In genomic region chr14:54576241-54577088, GRCm38 (mm10) we compare ENCODE assay signal across 9 mouse cellular contexts. TPM values are rescaled to one million over a fixed set of nuclear protein-coding genes. Genes with fewer than 3 reads are reported as not detected.
DNase-seq lines count a peak whose midpoint lies in the region; ATAC-seq and TF ChIP-seq lines count a peak whose summit lies in the region.
"Had no signal": no experiment of that assay in that cellular context is flagged by ENCODE, and none has a peak within 500 bp of the region (broad histone marks: within the 10 kb centered on the region; RNA-seq: fewer than 3 reads in every experiment).

No protein-coding gene starts in this region.

- TF ChIP-seq POLR2A in kidney, adult 2 months (IDR thresholded peaks at IDR 0.05; ENCODE audit: low read depth, low read length) = no peak

- ATAC-seq in erythroblast, adult 5-6 weeks (replicated peaks; ENCODE audit: low FRiP score, poor library complexity, severe bottlenecking) = no peak
- ATAC-seq in forebrain, embryonic 15.5 days (replicated peaks) = no peak

- TF ChIP-seq CTCF in kidney, adult 2 months (conservative IDR thresholded peaks at IDR 0.05; ENCODE audit: insufficient read depth, insufficient read length, low read depth, low read length) = no peak

- no peaks in the 10 kb centered on the region for H3K79me2 ChIP-seq in macrophage (ENCODE audit: inconsistent target)

- WGBS in forebrain, embryonic 15.5 days = under 1% methylated on average over 84 of the region's 84 CpGs
- under 1% methylated on average over 82 of the region's 84 CpGs for WGBS in kidney, adult 2 months
- 7% methylated on average over 79 of the region's 84 CpGs for WGBS in macrophage (ENCODE audit: missing documents)

- peak overlapping the region; percentile 63 for H3K9ac ChIP-seq in forebrain, embryonic 15.5 days (replicated peaks)

- peaks cover 82% of the 10 kb centered on the region for H3K27me3 ChIP-seq in erythroblast, embryonic 14.5 days (ENCODE audit: control insufficient read depth)
- H3K27me3 ChIP-seq in forebrain, embryonic 15.5 days = peaks cover 5% of the 10 kb centered on the region; the same call in 1 of the 2 replicates
- H3K27me3 ChIP-seq in kidney, adult 2 months (replicated peaks; ENCODE audit: control insufficient read depth, insufficient read depth, low read length) = no peaks in the 10 kb centered on the region

- peak overlapping the region; percentile 75 for H3K27ac ChIP-seq in forebrain, embryonic 15.5 days (replicated peaks)
- H3K27ac ChIP-seq in kidney, adult 2 months (ENCODE audit: insufficient read depth, low read depth, low read length) = peak overlapping the region; percentile 87
- no peak overlapping the region for H3K27ac ChIP-seq in macrophage

- H3K4me2 ChIP-seq in forebrain, embryonic 15.5 days (replicated peaks) = peak overlapping the region; percentile 94

- no peaks in the 10 kb centered on the region for H3K36me3 ChIP-seq in erythroblast, embryonic 14.5 days (ENCODE audit: control insufficient read depth)
- H3K36me3 ChIP-seq in forebrain, embryonic 15.5 days = no peaks in the 10 kb centered on the region
- H3K36me3 ChIP-seq in kidney, adult 2 months (ENCODE audit: control insufficient read depth, insufficient read depth, low read length) = no peaks in the 10 kb centered on the region
- H3K36me3 ChIP-seq in macrophage (ENCODE audit: inconsistent target) = no peaks in the 10 kb centered on the region

- H3K4me3 ChIP-seq in erythroblast, embryonic 14.5 days (replicated peaks) = peak overlapping the region; percentile 45
- peak overlapping the region; percentile 64 for H3K4me3 ChIP-seq in forebrain, embryonic 15.5 days
- peak overlapping the region; percentile 66 for H3K4me3 ChIP-seq in kidney, adult 2 months (ENCODE audit: insufficient read depth, low read depth, low read length)
- peak overlapping the region; percentile 21; the same call in 1 of the 2 replicates for H3K4me3 ChIP-seq in macrophage (ENCODE audit: inconsistent target)

- peaks cover 36% of the 10 kb centered on the region for H3K4me1 ChIP-seq in erythroblast, embryonic 14.5 days (ENCODE audit: control insufficient read depth)
- H3K4me1 ChIP-seq in forebrain, embryonic 15.5 days = peaks cover 63% of the 10 kb centered on the region
- peaks cover 36% of the 10 kb centered on the region for H3K4me1 ChIP-seq in kidney, adult 2 months (ENCODE audit: control insufficient read depth, insufficient read depth, low read length)

- peak; percentile 58 for DNase-seq in Muller cell, postnatal 12 days (ENCODE audit: inconsistent ontology term)
- peak; percentile 53 for DNase-seq in kidney, adult 2 months
- peak; percentile 58 for DNase-seq in thymus, postnatal 4 days
- no peak for DNase-seq in cerebellum, adult 11-12 months

- H3K9me3 ChIP-seq in erythroblast, embryonic 14.5 days (ENCODE audit: control insufficient read depth, low read length) = peaks cover 13% of the 10 kb centered on the region; the same call in 1 of the 2 replicates
- no peaks in the 10 kb centered on the region for H3K9me3 ChIP-seq in forebrain, embryonic 15.5 days

RNA-seq across cellular contexts. Expression of gene Ajuba, which starts 0.9 kb away (rescaled TPM):
- polyA plus RNA-seq in erythroblast, embryonic 14.5 days (2012) = not detected in 2 replicates
- not detected in 2 replicates for total RNA-seq in erythroblast, adult 5-6 weeks (2015; ENCODE audit: low replicate concordance)
- total RNA-seq in erythroblast, adult 5-6 weeks (2017; ENCODE audit: low replicate concordance) = 0.85 TPM in 1 of 2 replicates, not detected in the other
- polyA plus RNA-seq in forebrain, embryonic 15.5 days (2015; fragmentation: Nextera tagmentation; extraction: Ambion mirVana) = 11.1 and 13.1 TPM in 2 replicates
- polyA plus RNA-seq in kidney, adult 2 months (2012; rRNA removed) = 32.4 and 33.9 TPM in 2 replicates
- total RNA-seq in macrophage (2018; cell fraction: chromatin; rRNA removed) = 1 to 10 TPM in 2 of 26 experiments, under 1 TPM in 11, not detected in 13; 0.26 to 2.5 (median 0.47) TPM
- under 1 TPM; 0.07 to 0.74 (median 0.29) TPM for total RNA-seq in macrophage (2018; cell fraction: cytosol; rRNA removed)
- total RNA-seq in macrophage (2018; cell fraction: nucleus; rRNA removed) = 1 to 10 TPM in 5 of 26 experiments, under 1 TPM in 19, not detected in 2; 0.12 to 1.7 (median 0.38) TPM
- polyA plus RNA-seq in macrophage (2018) = 0.33 to 0.94 TPM (median 0.66 TPM) in 3 replicates

RNA-seq across cellular contexts. Expression of gene Haus4, which starts 22.0 kb away (rescaled TPM):
- polyA plus RNA-seq in erythroblast, embryonic 14.5 days (2012) = 10.0 and 11.7 TPM in 2 replicates
- 13.0 and 30.6 TPM in 2 replicates for total RNA-seq in erythroblast, adult 5-6 weeks (2015; ENCODE audit: low replicate concordance)
- 39.4 and 42.9 TPM in 2 replicates for total RNA-seq in erythroblast, adult 5-6 weeks (2017; ENCODE audit: low replicate concordance)
- 29.6 and 31.6 TPM in 2 replicates for polyA plus RNA-seq in forebrain, embryonic 15.5 days (2015; fragmentation: Nextera tagmentation; extraction: Ambion mirVana)
- 9.6 and 10.0 TPM in 2 replicates for polyA plus RNA-seq in kidney, adult 2 months (2012; rRNA removed)
- total RNA-seq in macrophage (2018; cell fraction: chromatin; rRNA removed) = 10 to 100 TPM in 13 of 26 experiments, 1 to 10 TPM in 10, under 1 TPM in 2, not detected in 1; 0.64 to 35.4 (median 10.6) TPM
- total RNA-seq in macrophage (2018; cell fraction: cytosol; rRNA removed) = 10 to 100 TPM in 10 of 26 experiments, 1 to 10 TPM in 16; 5.1 to 16.9 (median 9.3) TPM
- total RNA-seq in macrophage (2018; cell fraction: nucleus; rRNA removed) = 10 to 100 TPM in 5 of 26 experiments, 1 to 10 TPM in 21; 2.8 to 25.0 (median 5.8) TPM
- polyA plus RNA-seq in macrophage (2018) = 12.0 to 20.7 TPM (median 13.2 TPM) in 3 replicates

RNA-seq across cellular contexts. Expression of gene 4931414P19Rik, which starts 29.3 kb away (rescaled TPM):
- polyA plus RNA-seq in erythroblast, embryonic 14.5 days (2012) = 0.94 and 1.5 TPM in 2 replicates
- 1.3 and 4.4 TPM in 2 replicates for total RNA-seq in erythroblast, adult 5-6 weeks (2015; ENCODE audit: low replicate concordance)
- total RNA-seq in erythroblast, adult 5-6 weeks (2017; ENCODE audit: low replicate concordance) = 1.0 and 1.4 TPM in 2 replicates
- polyA plus RNA-seq in forebrain, embryonic 15.5 days (2015; fragmentation: Nextera tagmentation; extraction: Ambion mirVana) = 8.0 and 8.9 TPM in 2 replicates
- 6.5 and 8.1 TPM in 2 replicates for polyA plus RNA-seq in kidney, adult 2 months (2012; rRNA removed)
- total RNA-seq in macrophage (2018; cell fraction: chromatin; rRNA removed) = 1 to 10 TPM in 22 of 26 experiments, under 1 TPM in 3, not detected in 1; 0.29 to 7.5 (median 3.6) TPM
- 1 to 10 TPM in 24 of 26 experiments, under 1 TPM in 2; 0.72 to 5.2 (median 3.5) TPM for total RNA-seq in macrophage (2018; cell fraction: cytosol; rRNA removed)
- 1 to 10 TPM in 25 of 26 experiments, under 1 TPM in 1; 0.63 to 8.5 (median 4.4) TPM for total RNA-seq in macrophage (2018; cell fraction: nucleus; rRNA removed)
- 3.5 to 3.9 TPM (median 3.7 TPM) in 3 replicates for polyA plus RNA-seq in macrophage (2018)

RNA-seq across cellular contexts. Expression of gene Psmb5, which starts 41.4 kb away (rescaled TPM):
- polyA plus RNA-seq in erythroblast, embryonic 14.5 days (2012) = 17.6 and 21.7 TPM in 2 replicates
- total RNA-seq in erythroblast, adult 5-6 weeks (2015; ENCODE audit: low replicate concordance) = 47.7 and 51.0 TPM in 2 replicates
- total RNA-seq in erythroblast, adult 5-6 weeks (2017; ENCODE audit: low replicate concordance) = 12.9 and 18.1 TPM in 2 replicates
- polyA plus RNA-seq in forebrain, embryonic 15.5 days (2015; fragmentation: Nextera tagmentation; extraction: Ambion mirVana) = 430 and 444 TPM in 2 replicates
- polyA plus RNA-seq in kidney, adult 2 months (2012; rRNA removed) = 244 and 276 TPM in 2 replicates
- 10 to 100 TPM in 12 of 26 experiments, 1 to 10 TPM in 14; 3.2 to 33.4 (median 9.8) TPM for total RNA-seq in macrophage (2018; cell fraction: chromatin; rRNA removed)
- 100 to 1,000 TPM in 23 of 26 experiments, 10 to 100 TPM in 3; 81.5 to 193 (median 130) TPM for total RNA-seq in macrophage (2018; cell fraction: cytosol; rRNA removed)
- 10 to 100 TPM; 15.1 to 99.8 (median 40.0) TPM for total RNA-seq in macrophage (2018; cell fraction: nucleus; rRNA removed)
- polyA plus RNA-seq in macrophage (2018) = 32.9 to 235 TPM (median 122 TPM) in 3 replicates

RNA-seq across cellular contexts. Expression of gene Psmb11, which starts 44.8 kb away (rescaled TPM):
- polyA plus RNA-seq in erythroblast, embryonic 14.5 days (2012) = not detected in 2 replicates
- not detected in 2 replicates for total RNA-seq in erythroblast, adult 5-6 weeks (2015; ENCODE audit: low replicate concordance)
- total RNA-seq in erythroblast, adult 5-6 weeks (2017; ENCODE audit: low replicate concordance) = 0.26 TPM in 1 of 2 replicates, not detected in the other
- polyA plus RNA-seq in forebrain, embryonic 15.5 days (2015; fragmentation: Nextera tagmentation; extraction: Ambion mirVana) = 0.15 TPM in 1 of 2 replicates, not detected in the other
- not detected in 2 replicates for polyA plus RNA-seq in kidney, adult 2 months (2012; rRNA removed)
- not detected for total RNA-seq in macrophage (2018; cell fraction: chromatin; rRNA removed)
- not detected for total RNA-seq in macrophage (2018; cell fraction: cytosol; rRNA removed)
- not detected for total RNA-seq in macrophage (2018; cell fraction: nucleus; rRNA removed)
- not detected in 3 replicates for polyA plus RNA-seq in macrophage (2018)
- total RNA-seq: left cerebral cortex, postnatal 10 days had no signal
